Mouse (Mus musculus): ENCODE data around the gene D430041D05Rik. TPM values are rescaled to one million over a fixed set of nuclear protein-coding genes. Genes with fewer than 3 reads are reported as not detected.

D430041D05Rik gene
- total RNA-seq, 2 experiments from 2014 or later, result 1.3 to 1.9 TPM

GRCm38 (mm10) chr2:104219733-104220391 is 191.0 kb downstream of the D430041D05Rik start:
- DNase-seq, result no peak
- Histone ChIP-seq H3K4me3 (no peak overlapping the region), H3K27ac (no peak overlapping the region)
- TF ChIP-seq CTCF (IDR thresholded peaks at IDR 0.05), result no peak
- intact Hi-C loops (cut with DNase I), result no loop called here

- Histone ChIP-seq H3K27ac (no peak overlapping the region), H3K4me3 (no peak overlapping the region)
- TF ChIP-seq CTCF (IDR thresholded peaks at IDR 0.05), result no peak
- intact Hi-C loops (cut with DNase I), result no loop called here
- no peak for DNase-seq
Observed at GRCm38 (mm10) chr2:104218588-104219065, 192.2 kb downstream of the D430041D05Rik start.

- DNase-seq, result no peak
Observed at GRCm38 (mm10) chr2:104218114-104218513, 192.7 kb downstream of the D430041D05Rik start.

GRCm38 (mm10) chr2:104209408-104209807 is 201.4 kb downstream of the D430041D05Rik start:
- H3K27ac ChIP-seq, result no peak overlapping the region

More at GRCm38 (mm10) chr2:104218114-104218513, 192.7 kb downstream of the D430041D05Rik start:
- H3K27ac ChIP-seq, result no peak overlapping the region
- intact Hi-C loops (cut with DNase I), result no loop called here
- H3K4me3 ChIP-seq, result no peak overlapping the region
- no peak for TF ChIP-seq CTCF (IDR thresholded peaks at IDR 0.05)

GRCm38 (mm10) chr2:104208415-104208814 is 202.4 kb downstream of the D430041D05Rik start:
- TF ChIP-seq CTCF (IDR thresholded peaks at IDR 0.05), result no peak
- intact Hi-C loops (cut with DNase I), result no loop called here
- no peak for DNase-seq

More at GRCm38 (mm10) chr2:104209408-104209807, 201.4 kb downstream of the D430041D05Rik start:
- no peak for TF ChIP-seq CTCF (IDR thresholded peaks at IDR 0.05)
- no peak overlapping the region for H3K4me3 ChIP-seq
- no peak for DNase-seq
- intact Hi-C loops (cut with DNase I), result no loop called here

GRCm38 (mm10) chr2:104207948-104208347 is 202.9 kb downstream of the D430041D05Rik start:
- no peak for TF ChIP-seq CTCF (IDR thresholded peaks at IDR 0.05)
- H3K4me3 ChIP-seq, result no peak overlapping the region
- intact Hi-C loops (cut with DNase I), result no loop called here
- H3K27ac ChIP-seq, result no peak overlapping the region
- no peak for DNase-seq

More at GRCm38 (mm10) chr2:104208415-104208814, 202.4 kb downstream of the D430041D05Rik start:
- Histone ChIP-seq H3K4me3 (no peak overlapping the region), H3K27ac (no peak overlapping the region)

GRCm38 (mm10) chr2:104205623-104206022 is 205.2 kb downstream of the D430041D05Rik start:
- TF ChIP-seq CTCF (IDR thresholded peaks at IDR 0.05), result no peak
- DNase-seq, result no peak
- intact Hi-C loops (cut with DNase I), result no loop called here
- Histone ChIP-seq H3K4me3 (no peak overlapping the region), H3K27ac (no peak overlapping the region)

- intact Hi-C loops (cut with DNase I), result no loop called here
- no peak for TF ChIP-seq CTCF (IDR thresholded peaks at IDR 0.05)
- Histone ChIP-seq H3K27ac (peak overlapping the region; percentile 71), H3K4me3 (no peak overlapping the region)
- no peak for DNase-seq
Observed at GRCm38 (mm10) chr2:104200211-104200610, 210.6 kb downstream of the D430041D05Rik start.

- Histone ChIP-seq H3K4me3 (peak overlapping the region; percentile 24; the same call in 1 of the 2 replicates), H3K27ac (peak overlapping the region; percentile 87)
- DNase-seq, result peak; percentile 70
- no peak for TF ChIP-seq CTCF (IDR thresholded peaks at IDR 0.05)
- intact Hi-C loops (cut with DNase I), result loop anchor here (2.0 kb wide), 1 partner anchor 47 kb away; no protein-coding TSS in a partner anchor
Observed at GRCm38 (mm10) chr2:104198186-104198585, 212.6 kb downstream of the D430041D05Rik start.

GRCm38 (mm10) chr2:104197281-104197680 is 213.5 kb downstream of the D430041D05Rik start:
- peak; percentile 44 for DNase-seq
- intact Hi-C loops (cut with DNase I), result no loop called here
- H3K4me3 ChIP-seq, result no peak overlapping the region
- TF ChIP-seq CTCF (IDR thresholded peaks at IDR 0.05), result no peak
- H3K27ac ChIP-seq, result peak overlapping the region; percentile 87

- H3K4me3 ChIP-seq, result no peak overlapping the region
- intact Hi-C loops (cut with DNase I), result no loop called here
- TF ChIP-seq CTCF (IDR thresholded peaks at IDR 0.05), result no peak
- DNase-seq, result no peak
- H3K27ac ChIP-seq, result no peak overlapping the region
Observed at GRCm38 (mm10) chr2:104192401-104193141, 218.2 kb downstream of the D430041D05Rik start.

- intact Hi-C loops (cut with DNase I), result no loop called here
- no peak overlapping the region for H3K27ac ChIP-seq
- TF ChIP-seq CTCF (IDR thresholded peaks at IDR 0.05), result no peak
- DNase-seq, result no peak
- no peak overlapping the region for H3K4me3 ChIP-seq
Observed at GRCm38 (mm10) chr2:104191723-104192122, 219.1 kb downstream of the D430041D05Rik start.

- no peak for TF ChIP-seq CTCF (IDR thresholded peaks at IDR 0.05)
- intact Hi-C loops (cut with DNase I), result no loop called here
- Histone ChIP-seq H3K27ac (no peak overlapping the region), H3K4me3 (no peak overlapping the region)
- DNase-seq, result no peak
Observed at GRCm38 (mm10) chr2:104188859-104189258, 222.0 kb downstream of the D430041D05Rik start.

All from gastrocnemius, adult 2 months (tissue).